In the genomic region with DNA sequence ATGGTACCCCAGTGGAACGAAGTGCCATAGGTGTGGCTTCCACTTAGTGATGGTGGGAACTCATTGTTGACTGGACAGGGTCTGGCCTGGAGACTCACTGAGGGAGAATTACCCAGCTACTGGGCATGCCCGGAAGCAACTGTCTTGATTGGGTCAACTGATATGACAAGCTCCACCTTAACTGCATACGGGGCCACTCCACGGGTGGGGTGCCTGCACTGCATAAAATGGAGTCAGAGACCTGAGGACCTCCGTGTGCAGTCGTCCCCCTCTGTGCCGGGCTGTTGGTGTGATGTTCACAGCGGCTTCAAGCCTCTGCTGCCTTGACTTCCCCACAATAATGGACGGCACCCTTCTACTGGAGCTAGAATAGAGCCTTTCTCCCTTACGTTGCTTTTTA, we compare ENCODE assay signal across 21 mouse cellular contexts.
DNase-seq lines count a peak whose midpoint lies in the region; ATAC-seq and TF ChIP-seq lines count a peak whose summit lies in the region.
"Had no signal": no experiment of that assay in that cellular context is flagged by ENCODE, and none has a peak within 500 bp of the region (broad histone marks: within the 10 kb centered on the region; RNA-seq: fewer than 3 reads in every experiment).

No protein-coding gene starts in this region.

- H3K9me3 ChIP-seq in kidney, embryonic 14.5 days (ENCODE audit: control insufficient read depth, low read length): no peaks in the 10 kb centered on the region
- H3K9me3 ChIP-seq: heart, embryonic 10.5 days; hindbrain, embryonic 13.5 days had no signal

- no peak overlapping the region for H3K9ac ChIP-seq in kidney, embryonic 14.5 days (ENCODE audit: low read depth, low read length)
- H3K9ac ChIP-seq: hindbrain, embryonic 13.5 days had no signal

- no peak for TF ChIP-seq CTCF in layer of hippocampus, adult 2 months (conservative IDR thresholded peaks at IDR 0.05)

- no peaks in the 10 kb centered on the region for H3K27me3 ChIP-seq in kidney, embryonic 14.5 days (ENCODE audit: control insufficient read depth, insufficient read depth, low read length)
- H3K27me3 ChIP-seq: CH12.LX; hindbrain, embryonic 13.5 days; Patski had no signal

- 69% methylated on average over 10 of the region's 10 CpGs for WGBS in kidney, embryonic 14.5 days

- no peak overlapping the region for H3K4me2 ChIP-seq in kidney, embryonic 14.5 days (replicated peaks; ENCODE audit: low read depth, low read length)
- H3K4me2 ChIP-seq: hindbrain, embryonic 13.5 days had no signal

- H3K4me1 ChIP-seq in kidney, embryonic 14.5 days (ENCODE audit: control insufficient read depth, insufficient read depth, low read length): peaks cover 15% of the 10 kb centered on the region
- H3K4me1 ChIP-seq: hindbrain, embryonic 13.5 days had no signal

- peak; percentile 29; the same call in 1 of the 2 replicates for ATAC-seq in kidney, embryonic 14.5 days (ENCODE audit: low FRiP score, low TSS enrichment)
- peak; percentile 37; the same call in 1 of the 2 replicates for ATAC-seq in erythroid progenitor cell, adult 5-6 weeks (replicated peaks; ENCODE audit: low FRiP score, poor library complexity, severe bottlenecking)
- ATAC-seq: activated CD4-positive, CD25-positive, alpha-beta regulatory T cell, adult 4 months; forebrain, embryonic 14.5 days; hindbrain, postnatal 0 days; Patski had no signal

- H3K4me3 ChIP-seq in kidney, embryonic 14.5 days (ENCODE audit: low read length): no peak overlapping the region
- H3K4me3 ChIP-seq in layer of hippocampus, adult 2 months: no peak overlapping the region
- H3K4me3 ChIP-seq: heart, embryonic 10.5 days; hindbrain, embryonic 13.5 days had no signal

- no peak for DNase-seq in kidney, adult 11 months
- DNase-seq in layer of hippocampus, adult 9-11 months: peak; percentile 1
- DNase-seq in layer of hippocampus, adult 2 months (ENCODE audit: low spot score in 2 of 2): no peak
- no peak for DNase-seq in thymus, postnatal 4 days
- no peak for DNase-seq in adrenal gland, adult 18-20 months (ENCODE audit: low spot score in 2 of 2)
- DNase-seq: adrenal gland, adult 2 months; adrenal gland, postnatal 25 days; cerebellum, adult 2 months; cerebellum, postnatal 10 days; gastrocnemius, postnatal 36 days; heart, adult 18-20 months; heart, postnatal 10 days had no signal

- H3K36me3 ChIP-seq in kidney, embryonic 14.5 days (ENCODE audit: control insufficient read depth, insufficient read depth, low read length): no peaks in the 10 kb centered on the region
- H3K36me3 ChIP-seq: hindbrain, embryonic 13.5 days had no signal

- peak overlapping the region; percentile 7; the same call in 1 of the 2 replicates for H3K27ac ChIP-seq in kidney, embryonic 14.5 days (ENCODE audit: low read depth, low read length)
- H3K27ac ChIP-seq in layer of hippocampus, adult 2 months: no peak overlapping the region
- H3K27ac ChIP-seq: heart, embryonic 10.5 days; hindbrain, embryonic 13.5 days; hindbrain, postnatal 0 days had no signal
